ENCODE assay signal across 23 mouse cellular contexts in genomic region chr9:118807669-118808068, GRCm38 (mm10).
"Had no signal": no experiment of that assay in that cellular context is flagged by ENCODE, and none has a peak within 500 bp of the region (broad histone marks: within the 10 kb centered on the region; RNA-seq: fewer than 3 reads in every experiment).

No protein-coding gene starts in this region.

- H3K9ac ChIP-seq: heart, embryonic 12.5 days; hindbrain, embryonic 13.5 days; hindbrain, embryonic 15.5 days; kidney, embryonic 15.5 days; limb, embryonic 12.5 days had no signal

- H3K27ac ChIP-seq: heart, embryonic 10.5 days; hindbrain, embryonic 13.5 days; hindbrain, embryonic 15.5 days; hindbrain, postnatal 0 days; kidney, embryonic 15.5 days; kidney, postnatal 0 days; left cerebral cortex, adult 2 months; limb, embryonic 10.5 days; limb, embryonic 12.5 days had no signal

- H3K27me3 ChIP-seq: heart, embryonic 12.5 days; hindbrain, embryonic 13.5 days; hindbrain, embryonic 15.5 days; kidney, embryonic 15.5 days; limb, embryonic 12.5 days had no signal

- H3K4me3 ChIP-seq: heart, embryonic 10.5 days; heart, embryonic 12.5 days; hindbrain, embryonic 13.5 days; hindbrain, embryonic 15.5 days; kidney, embryonic 15.5 days; left cerebral cortex, adult 2 months; limb, embryonic 10.5 days; limb, embryonic 12.5 days had no signal

- ATAC-seq: hindbrain, postnatal 0 days; intestine, embryonic 16.5 days had no signal

- H3K9me3 ChIP-seq: heart, embryonic 10.5 days; heart, embryonic 12.5 days; hindbrain, embryonic 13.5 days; hindbrain, embryonic 15.5 days; kidney, embryonic 15.5 days; limb, embryonic 10.5 days; limb, embryonic 12.5 days had no signal

- H3K36me3 ChIP-seq: hindbrain, embryonic 13.5 days; hindbrain, embryonic 15.5 days had no signal

- H3K4me1 ChIP-seq: hindbrain, embryonic 13.5 days; hindbrain, embryonic 15.5 days had no signal

- DNase-seq: gastrocnemius, postnatal 14 days; gastrocnemius, postnatal 36 days; heart, adult 18-20 months; heart, postnatal 10 days; heart, postnatal 4 days; kidney, adult 11 months; kidney, adult 2 months; kidney, adult 9 months; kidney, postnatal 14 days; kidney, postnatal 36 days; liver had no signal

- H3K4me2 ChIP-seq: heart, embryonic 12.5 days; hindbrain, embryonic 13.5 days; hindbrain, embryonic 15.5 days; kidney, embryonic 15.5 days; limb, embryonic 12.5 days; liver, embryonic 11.5 days had no signal
